Mouse (Mus musculus) forelimb bud, embryonic 11.5 days (tissue): ENCODE results near the gene Gm20388.

Source experiments
- DNase-seq: peaks from one replicate; pipeline ENCODE4 v3.0.0-alpha.2; 2012; ENCODE audit warnings: low read depth, low spot score

Gm20388 gene

DNA sequence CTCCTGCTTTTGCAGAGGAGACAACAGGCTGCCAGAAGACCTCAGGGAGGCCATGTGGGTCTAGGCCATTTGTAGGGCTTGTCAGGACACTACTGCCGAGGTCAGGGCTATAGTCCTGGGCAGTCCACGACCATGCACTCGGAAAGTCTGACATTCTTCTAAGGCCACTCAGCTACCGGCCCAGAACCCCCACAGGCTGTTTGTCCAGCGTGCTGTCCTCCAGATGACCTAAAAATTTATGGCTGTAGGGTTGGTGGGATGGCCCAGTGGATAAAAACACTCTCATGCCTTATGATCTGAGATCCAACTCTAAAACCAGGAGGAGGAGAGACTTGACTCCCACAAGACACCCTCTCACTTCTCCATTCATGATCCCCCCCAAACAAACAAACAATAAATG lies 2753.0 kb downstream of the Gm20388 start:
- DNase-seq: no peak

DNA sequence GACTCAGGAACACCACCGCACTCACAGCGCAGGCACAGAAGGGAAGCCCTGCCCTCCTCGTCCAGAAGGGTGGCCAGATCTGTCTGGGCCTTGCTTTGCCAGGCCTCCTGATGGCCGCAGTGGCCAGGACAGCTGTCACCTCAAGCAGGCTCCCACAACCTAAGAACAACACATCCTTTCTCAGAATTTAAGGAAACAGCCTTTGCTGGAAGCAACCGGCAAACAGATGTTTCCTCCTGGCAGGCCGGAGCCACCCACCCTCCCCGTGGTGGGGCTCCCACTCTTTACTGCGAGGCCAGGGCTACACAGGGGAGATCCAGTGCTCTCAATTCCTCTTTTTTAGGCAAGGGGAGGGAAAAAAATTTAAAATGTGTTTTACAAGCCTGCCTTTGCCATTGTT lies 2754.6 kb downstream of the Gm20388 start:
- peak; percentile 73 for DNase-seq

DNA sequence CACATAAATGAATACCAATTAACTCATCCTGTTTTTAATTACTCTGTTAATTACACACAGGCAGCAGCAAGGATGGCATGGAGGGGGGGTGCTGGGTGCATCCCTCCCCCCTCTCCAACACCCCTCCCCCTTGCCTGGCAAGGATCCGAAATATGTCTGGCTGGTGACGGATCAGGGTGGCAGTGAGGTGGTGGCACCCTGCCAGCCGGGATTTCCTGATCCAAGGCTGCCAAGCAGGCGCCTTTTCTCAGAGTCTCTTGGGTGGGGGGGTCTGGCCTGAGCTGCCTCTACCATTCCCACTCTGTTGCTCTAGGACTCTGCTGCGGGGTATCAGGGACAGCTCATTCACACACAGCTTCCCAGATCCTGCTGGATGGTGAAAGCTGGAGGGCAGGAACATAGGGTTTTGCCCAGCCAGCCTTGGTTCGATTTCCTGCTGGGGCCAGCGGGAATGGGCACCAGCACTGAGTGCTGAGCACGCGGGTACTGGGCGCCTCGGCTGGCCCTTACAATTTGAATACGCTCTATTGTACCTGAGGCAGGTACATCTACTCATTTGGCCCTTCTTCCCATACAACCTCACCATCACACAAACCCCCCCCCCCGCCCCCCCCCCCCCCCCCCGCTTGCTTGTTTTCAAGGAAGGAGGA lies 2755.2 kb downstream of the Gm20388 start:
- DNase-seq: no peak

DNA sequence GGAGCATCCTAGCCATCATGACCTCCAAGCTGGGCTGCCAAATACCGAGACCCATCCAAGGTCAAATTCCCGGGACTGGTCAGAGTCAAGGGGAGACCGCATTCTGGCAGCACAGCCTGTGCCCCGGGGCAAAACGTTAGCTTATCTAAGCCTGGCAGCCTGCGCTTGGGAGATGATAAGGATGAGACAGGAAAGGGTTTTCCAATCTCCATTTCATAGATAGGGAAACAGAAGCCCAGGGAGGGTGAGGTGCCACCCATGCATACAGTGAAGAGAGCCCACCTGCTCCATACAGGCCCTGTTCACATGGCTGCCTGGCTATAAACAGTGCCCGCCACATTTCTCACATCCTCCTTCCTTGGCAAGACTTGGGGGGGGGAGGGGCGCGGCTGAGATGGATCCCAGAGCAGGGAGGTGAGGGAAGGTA lies 2755.7 kb downstream of the Gm20388 start:
- no peak for DNase-seq

DNA sequence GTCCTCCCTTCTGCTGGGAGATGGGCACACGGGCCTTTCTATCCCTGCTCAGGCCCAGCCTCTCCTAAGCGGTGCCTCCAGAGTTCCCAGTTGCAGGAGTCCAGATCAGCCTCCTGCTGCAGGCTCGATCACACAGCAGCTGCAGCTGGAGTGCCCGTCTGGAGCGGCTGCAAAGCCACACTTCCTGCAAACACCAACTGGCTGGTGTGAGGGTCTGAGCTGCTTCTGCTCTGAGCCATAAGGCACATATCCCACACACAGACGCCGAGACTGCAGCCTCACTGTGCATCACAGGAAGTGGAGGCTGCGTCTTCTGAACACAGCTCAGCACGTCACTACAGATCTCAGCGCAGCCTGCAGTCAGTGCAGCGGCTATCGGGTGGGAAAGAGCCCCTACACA lies 2756.2 kb downstream of the Gm20388 start:
- no peak for DNase-seq

DNA sequence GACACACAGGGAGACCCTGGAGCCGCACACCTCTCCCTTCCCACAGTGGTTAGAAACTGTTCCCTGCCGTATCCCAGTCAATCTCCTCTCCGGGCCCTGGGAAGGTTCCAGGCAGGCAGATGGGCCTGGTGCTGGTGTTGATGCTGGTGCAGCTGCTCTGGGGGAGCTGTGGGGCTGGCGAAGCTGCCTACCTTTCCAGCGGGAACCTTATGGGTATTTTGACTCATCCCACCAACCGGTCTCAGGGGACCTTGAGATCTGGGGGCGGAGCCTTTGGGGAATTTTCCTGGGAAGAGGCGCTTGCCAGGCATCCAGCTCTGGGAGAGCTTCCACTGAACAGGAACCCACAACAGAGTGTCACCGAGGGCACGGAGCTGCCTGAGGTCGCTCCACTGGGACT lies 2757.2 kb downstream of the Gm20388 start:
- DNase-seq: no peak

DNA sequence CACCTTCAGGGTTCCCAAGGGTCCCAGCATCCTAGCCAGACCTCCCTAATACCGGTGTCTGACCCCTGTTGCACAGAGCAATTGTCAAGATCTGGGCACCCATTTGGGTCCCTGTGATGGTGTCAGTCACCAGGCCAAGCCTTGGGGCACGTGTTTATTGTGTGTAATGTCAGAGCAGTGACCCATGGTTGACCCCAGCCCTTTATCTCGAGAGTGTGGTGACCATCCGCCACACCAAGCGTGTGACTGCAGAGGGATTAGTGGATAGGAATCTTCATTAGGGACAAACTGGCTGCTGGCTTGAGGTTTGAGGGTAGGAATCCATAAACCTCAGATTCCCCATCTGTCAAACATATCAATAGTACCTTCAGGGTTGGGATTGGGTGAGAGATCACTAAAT lies 2758.7 kb downstream of the Gm20388 start:
- no peak for DNase-seq

DNA sequence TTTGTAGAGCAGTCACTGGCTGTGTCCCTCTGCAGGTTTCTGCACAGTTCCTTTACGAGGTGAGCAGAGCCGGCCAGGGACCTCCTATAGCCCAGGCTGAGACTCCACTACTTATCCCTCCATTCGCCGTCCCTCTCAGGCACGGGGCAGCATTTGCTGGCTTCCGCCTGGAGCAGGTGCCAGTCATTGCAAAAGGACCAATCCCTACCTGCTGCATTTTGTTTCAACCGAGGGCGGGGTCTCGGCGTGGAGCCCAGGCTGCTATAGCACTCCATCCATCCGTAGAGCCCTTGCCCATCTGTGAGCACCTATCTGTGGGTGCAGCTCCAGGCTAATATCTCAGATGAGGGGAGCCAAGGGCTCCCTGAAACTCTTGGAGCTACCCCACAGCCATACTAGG lies 2759.4 kb downstream of the Gm20388 start:
- no peak for DNase-seq

DNA sequence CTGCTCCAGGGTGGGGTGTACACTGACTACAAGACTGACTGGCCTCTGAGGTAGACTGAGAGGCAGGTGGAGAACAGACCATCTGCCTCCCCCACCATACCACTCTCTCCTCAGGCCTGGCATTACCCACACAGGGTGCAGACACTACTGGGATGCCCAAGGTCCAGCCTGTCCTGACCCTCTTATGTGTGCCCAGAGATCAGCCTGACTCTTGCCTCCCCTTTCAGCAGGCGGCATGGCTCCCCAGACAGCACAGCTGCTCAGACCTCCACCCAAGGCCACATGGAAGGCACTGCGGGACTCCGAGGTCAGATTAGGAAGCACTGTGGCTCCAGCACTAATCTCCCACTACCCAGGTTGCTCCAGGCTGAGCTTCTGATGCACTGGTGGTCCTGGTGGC lies 2760.1 kb downstream of the Gm20388 start:
- DNase-seq: no peak

DNA sequence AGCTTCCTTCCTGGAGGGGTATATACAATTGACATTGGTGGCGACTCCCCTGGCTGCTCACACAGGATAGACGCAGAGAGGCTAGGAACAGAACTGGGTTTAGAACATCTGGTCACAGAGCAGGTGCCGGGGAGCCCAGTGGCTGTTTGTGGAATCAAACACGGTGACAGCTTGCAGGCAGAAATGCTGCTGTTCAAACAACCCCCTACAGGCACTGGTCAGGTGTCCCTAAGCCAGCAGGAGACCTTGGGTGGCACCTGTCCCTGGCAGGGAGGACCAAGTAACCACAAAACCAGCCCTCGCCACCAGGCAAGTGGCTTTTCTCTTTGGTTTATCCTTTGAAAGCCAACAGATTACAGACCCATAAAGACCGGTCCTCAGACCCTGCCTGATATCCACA lies 2761.3 kb downstream of the Gm20388 start:
- no peak for DNase-seq

DNA sequence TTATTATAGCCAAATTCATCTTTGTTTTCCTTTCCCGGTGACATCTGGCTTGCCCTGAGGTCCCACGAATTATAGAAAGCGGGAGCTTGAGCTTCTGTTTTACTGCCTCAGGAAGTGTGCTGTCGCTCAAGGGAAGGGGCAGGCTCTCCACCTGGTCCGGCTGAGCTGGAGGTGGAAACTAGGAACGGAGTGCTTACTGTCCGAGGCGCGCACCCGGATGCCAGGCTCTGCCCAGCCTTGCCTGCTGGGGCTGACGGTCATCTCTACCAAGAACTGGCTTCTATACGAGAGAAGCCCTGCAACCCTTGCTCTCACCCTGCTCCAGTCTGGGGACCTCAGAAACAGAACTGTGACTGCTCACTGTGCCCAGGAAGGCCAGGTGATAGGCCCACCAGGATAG lies 2763.3 kb downstream of the Gm20388 start:
- DNase-seq: no peak

DNA sequence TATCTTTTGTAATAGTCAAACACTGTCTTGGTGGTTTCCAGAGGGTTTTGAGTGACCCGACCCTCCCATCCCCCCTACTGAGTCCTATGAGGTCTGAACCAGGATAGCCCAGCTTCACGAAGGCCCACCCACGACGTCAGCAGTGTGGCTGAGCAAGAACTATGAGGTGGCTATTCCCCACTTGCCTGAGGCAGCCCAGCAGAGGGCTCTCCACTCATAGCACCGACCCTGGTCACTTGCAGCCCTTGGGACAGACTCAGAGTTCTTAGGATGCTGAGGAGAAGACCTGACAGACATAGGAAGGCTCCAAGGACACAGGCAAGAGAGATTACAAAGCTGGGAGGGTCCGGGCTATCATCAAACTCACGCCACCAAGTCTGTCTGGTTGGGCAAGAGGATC lies 2764.4 kb downstream of the Gm20388 start:
- no peak for DNase-seq

DNA sequence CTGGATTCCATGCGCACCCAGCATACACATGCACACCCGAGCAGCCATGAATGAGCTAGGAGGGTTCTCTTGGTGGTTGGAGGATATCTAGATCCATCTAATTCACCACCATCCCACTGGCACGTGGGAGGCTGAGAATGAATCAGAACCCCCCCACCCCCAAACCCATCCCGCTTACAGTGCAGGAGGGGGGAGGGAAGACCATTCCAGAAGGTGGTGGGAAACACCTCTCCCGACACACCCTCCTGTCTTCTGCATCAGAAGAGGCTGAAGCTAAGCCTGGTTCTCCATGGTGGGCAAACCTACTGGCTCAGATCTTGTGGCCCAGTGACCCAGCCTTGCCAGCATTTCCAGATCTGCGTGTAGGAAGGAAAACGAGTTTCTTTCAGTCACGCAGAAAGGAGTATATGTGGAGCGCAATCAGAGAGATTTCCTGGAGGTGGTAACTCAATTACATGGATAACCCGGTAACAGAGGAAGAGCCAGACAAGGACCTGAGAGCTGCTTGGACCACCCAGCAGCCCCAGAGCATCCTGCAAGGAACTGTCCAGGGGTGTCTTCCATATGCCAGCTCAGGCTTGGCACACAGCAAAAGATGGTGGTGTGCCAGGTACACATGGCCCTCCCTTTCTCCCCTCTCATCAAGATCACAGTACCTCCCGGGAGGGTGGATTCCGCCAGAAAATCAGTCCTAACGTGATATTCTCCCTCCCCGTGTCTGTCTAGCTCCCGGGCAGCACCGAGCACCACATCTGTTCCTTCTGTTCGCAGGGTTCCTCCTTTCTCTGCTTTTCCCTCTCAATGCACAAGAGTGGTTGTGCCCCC lies 2765.2 kb downstream of the Gm20388 start:
- no peak for DNase-seq

DNA sequence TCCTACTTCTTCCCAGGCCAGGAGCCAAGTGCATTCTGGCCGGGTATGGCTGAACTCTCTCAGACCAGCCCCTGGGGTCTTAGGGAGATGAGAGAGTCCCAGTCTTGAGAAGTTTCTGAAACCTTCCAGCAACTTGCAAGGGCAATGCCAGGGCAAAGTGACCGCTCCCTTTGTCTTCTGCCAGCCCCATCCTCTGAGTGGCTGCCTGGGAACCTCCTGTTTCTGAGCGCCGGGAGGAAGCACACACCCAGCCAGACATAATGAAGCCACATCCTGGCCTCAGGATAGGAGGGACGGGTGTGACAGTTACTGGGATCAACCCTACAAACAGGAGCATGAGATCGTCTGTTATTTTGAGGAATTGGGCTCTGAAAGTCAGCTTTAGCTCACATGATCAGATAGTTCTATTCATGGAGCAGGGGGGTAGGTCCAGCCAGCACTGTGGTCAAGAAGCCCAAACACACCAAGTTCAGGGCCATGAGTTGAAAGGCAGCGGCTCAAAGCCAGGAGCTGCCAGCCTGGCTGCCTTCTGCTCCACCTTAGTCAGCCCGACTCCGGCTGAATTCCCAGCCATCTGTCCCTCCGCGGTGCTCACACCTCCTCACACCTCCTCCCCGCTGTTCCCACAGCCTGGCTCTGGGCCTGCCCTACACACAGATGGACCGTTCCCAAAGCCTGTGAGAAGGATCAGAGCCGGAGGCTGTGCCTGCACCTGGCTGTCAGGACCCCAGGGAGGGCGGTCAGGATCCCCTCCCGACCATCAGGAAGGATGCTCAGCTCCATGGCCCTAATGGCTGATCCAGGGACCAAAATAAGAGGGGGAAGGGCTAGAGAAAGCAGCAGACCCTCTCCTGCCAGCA lies 2766.2 kb downstream of the Gm20388 start:
- no peak for DNase-seq

DNA sequence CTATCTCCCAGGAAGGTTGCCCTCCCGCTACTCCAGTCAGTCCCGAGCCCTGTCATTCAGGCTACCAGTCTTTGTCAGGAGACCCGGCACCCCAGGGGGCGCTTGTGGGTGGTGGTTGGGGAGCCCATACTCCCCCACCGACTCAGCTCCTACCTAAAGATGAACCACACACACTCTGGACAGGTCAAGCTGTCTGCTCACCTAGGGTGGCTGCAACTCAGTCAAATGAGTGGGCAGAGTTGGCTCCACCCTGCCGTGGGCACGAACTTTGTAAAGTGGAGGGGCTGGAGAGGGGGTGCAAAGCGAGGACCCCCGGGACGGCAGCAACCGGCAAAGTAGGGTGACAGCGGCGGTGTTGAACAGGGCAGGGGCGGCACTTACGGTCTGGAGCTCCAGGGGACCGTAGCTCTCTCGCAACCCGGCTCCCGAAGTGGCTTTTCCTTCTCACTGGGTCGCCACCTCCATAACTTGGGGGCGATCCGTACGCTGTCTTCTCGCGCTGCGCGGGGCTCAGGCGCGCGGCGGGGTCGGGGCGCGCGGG lies 2766.9 kb downstream of the Gm20388 start:
- DNase-seq: no peak

DNA sequence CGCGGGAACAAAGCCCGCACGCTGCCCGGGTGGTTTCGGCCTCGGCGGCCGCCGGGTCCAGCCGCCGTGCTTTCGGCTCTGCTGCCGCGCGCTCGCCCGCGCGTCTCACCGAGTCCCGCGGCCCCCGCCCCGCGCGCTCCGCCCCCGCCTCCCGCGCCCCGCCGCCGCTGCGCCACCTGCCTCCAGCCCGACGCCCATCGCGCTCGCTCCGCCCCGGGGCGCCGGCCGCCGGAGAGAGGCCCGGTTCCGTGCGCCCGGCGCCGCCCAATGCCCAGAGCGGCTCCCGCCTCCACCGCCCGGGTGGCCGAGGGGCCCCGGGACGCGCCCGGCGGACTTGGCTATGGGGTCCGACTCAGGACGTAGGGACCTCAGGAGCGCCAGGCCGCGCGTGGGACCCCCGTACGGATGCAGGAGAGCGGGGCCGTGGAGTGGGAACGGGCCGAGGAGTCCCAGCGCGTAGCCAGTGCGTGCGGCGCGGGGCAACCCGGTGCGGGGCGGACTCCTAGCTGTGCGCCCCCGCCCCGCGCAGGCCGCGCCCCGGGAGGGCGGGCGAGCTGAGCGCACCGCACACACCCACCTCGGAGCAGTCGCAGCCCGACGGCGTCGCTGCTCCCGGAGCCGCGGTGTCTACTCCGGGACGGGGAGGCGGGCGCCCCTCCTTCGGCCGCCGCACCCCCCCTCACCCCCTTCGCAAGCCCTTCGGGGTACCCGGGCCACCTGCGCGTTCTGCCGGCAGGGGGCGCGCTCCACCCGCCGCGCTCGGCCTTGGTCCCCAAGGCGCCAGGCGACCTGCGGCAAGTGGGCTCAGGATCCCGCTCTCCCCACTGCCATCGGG lies 2767.6 kb downstream of the Gm20388 start:
- peak; percentile 63 for DNase-seq

DNA sequence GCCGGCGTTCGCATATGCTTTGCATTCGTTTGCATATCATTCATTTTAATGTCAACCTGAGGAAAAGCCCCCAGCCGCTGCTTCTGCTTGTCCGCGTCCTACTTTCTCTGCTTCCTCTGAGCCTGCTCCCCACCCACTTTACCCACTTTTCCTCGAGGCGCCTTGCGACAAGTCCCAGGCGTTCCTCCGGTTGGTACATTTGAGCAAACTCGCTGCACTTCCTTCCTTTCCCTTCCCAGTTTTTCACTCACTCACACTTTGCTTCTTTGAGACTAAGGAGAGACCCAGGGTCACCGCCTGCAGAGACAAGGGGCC lies 2768.2 kb downstream of the Gm20388 start:
- no peak for DNase-seq

DNA sequence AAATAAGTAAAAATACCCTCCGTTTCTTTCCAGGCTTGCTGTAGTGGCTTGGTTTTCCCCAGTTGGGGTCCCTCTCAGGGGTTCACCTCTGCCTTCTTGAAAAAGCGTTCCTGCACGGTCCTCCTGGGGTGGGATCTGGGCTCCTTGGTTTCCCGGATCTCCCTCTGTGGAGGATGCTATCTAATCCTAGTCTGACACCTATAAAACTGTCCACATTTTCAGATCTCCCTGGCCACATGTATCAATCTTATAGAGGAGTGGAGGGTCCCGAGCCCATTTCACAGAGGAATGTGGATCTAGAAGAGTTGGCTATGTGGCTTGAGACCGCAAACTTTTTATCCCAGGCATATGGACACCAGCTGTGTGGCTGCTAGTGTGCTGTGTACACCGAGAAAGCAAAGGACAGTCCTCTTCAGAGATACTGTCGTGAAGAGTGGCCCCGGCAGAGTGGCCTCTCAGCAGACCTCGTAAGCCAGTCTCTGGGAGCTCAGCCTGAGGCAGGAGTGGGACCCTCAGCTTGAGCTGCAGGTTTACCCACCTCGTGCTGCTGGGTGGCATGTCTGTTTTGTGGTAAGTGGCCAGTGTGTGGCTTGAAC lies 2768.8 kb downstream of the Gm20388 start:
- no peak for DNase-seq

DNA sequence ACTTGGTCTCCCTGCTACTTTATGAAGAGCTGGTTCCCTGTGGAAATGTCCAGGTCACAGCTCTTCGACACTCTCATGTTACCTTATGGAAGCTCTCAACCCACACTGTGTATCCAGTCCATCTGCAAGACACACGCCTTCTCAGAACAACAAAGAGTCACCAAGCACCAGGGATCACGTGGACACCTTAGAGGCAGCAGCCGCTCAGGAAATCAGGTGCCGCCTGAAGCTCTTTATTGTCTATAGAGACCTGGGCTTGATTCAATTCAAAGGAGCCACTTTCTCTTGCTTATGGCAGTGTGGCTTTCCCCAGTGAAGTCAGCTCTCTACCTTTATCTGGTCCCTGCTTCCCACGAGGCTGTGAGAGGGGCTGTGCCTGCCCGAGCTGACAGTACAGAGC lies 2769.5 kb downstream of the Gm20388 start:
- DNase-seq: no peak

DNA sequence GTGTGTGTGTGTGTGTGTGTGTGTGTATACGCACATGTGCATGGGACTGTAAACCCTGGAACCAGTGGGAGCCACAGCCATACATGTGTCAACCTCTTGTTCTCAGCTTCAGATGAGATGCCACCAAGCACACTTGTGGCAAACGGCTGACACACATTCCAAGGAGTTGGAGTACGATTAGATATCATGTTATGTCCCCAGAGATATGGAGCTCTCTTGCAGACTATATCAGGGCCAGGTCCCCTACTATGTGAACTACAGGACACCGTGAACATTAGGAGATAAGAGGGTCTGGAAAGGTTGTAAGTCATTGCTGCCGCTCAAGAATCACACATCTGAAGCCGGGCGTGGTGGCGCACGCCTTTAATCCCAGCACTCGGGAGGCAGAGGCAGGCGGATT lies 2772.2 kb downstream of the Gm20388 start:
- no peak for DNase-seq
